Mouse (Mus musculus) WW6 (cell line): ENCODE data around the gene Pim1.
"Not testable (repeated sequence)": the region's sequence is repeated elsewhere in the genome, so short reads cannot be mapped to it uniquely, and the experiment has no call there.

ENCODE experiments used
- DNase-seq: peaks from one replicate; pipeline ENCODE4 v3.0.0-alpha.2; 2013; ENCODE audit warnings: low read depth, low spot score

Pim1 gene

DNA sequence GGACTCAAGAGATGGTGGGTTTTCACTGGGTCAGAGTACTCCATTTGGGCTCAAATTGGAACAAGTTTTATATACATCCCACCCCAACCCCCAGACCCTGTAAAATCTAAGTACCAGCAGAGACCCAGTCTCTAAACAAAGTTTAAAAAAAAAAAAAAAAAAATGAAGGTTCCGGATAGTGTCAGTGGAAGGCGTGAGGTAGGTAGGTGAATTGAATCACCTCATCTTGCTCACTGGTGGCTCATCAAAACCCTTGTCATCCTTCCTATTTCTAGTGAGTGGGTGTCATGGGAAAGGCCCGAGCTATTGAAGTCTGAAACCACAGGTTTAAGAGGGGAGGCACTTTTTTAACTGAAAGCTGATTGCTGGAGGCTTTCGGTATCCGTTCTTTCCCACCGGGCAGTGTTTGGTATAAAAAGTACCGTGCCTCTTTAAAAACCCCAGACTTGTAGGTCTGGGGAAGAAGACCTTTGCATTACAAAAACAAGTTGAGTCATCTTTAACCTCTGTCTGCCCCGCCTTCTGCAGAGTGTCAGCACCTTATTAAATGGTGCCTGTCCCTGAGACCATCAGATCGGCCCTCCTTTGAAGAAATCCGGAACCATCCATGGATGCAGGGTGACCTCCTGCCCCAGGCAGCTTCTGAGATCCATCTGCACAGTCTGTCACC is 3.6 kb downstream of the Pim1 start:
- DNase-seq, result no peak

- DNase-seq, result no peak
These were observed 4.2 kb downstream of the Pim1 start for GRCm38 (mm10) chr17:29494732-29495076.

GRCm38 (mm10) chr17:29496211-29497070 is 5.9 kb downstream of the Pim1 start:
- no peak for DNase-seq

DNA sequence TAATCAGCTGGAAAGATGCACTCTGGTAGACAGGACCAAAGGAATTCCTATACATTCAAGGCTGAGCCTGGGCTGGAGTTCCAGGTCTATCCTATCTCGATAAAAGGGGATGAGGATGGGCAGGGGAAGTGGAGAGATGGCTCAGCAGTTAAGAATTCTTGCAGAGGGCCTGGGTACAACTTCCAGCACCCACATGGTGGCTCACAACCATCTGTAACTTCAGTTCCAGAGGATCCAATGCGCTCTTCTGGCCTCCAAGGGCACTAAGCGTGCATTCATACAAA is 6.5 kb downstream of the Pim1 start:
- no peak for DNase-seq

- DNase-seq, result not testable (repeated sequence)
These were observed 6.9 kb downstream of the Pim1 start for GRCm38 (mm10) chr17:29497481-29497880.

DNA sequence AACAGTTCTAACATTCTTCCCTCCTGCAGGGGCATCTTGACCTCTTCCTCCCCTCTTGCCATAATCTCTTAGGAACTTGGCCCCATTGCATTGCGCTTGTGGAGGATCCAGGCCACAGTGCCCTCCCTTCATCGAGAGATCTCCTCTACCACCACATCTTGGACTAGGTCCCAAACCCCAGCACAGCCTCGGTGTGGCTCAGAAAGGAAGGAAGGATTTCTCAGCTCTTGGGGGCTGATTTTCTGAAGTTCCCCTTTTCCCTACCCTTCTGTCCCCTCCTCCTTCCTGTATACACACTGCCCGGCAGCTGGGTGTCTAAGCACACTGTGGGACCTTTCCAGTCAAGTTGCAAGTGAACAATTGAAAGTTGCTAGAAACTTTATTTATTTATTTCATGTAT is 7.5 kb downstream of the Pim1 start:
- DNase-seq, result no peak

GRCm38 (mm10) chr17:29498952-29499351 is 8.4 kb downstream of the Pim1 start:
- DNase-seq, result not testable (repeated sequence)

DNA sequence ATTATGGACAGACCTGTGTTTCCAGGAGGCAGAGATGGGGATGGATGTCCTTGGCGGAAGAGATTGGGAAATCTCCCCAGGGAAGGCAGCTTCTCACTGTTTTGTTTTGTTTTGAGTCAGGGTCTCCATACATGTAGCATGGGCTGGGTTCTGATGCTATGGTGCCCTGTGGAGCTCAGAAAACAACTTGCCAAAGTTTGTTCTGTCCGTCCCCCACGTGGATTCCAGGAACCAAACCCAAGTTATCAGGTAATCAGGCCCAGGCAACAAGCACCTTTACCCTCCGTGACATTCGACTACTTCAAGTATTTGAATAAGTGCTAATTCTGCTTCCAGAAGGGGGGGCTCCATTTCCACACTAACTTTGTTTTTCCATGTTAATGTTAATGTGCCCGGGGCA is 9.0 kb downstream of the Pim1 start:
- no peak for DNase-seq

- no peak for DNase-seq
These were observed 9.7 kb downstream of the Pim1 start for GRCm38 (mm10) chr17:29500243-29500740.

- no peak for DNase-seq
These were observed 10.4 kb downstream of the Pim1 start for GRCm38 (mm10) chr17:29500802-29501469.

DNA sequence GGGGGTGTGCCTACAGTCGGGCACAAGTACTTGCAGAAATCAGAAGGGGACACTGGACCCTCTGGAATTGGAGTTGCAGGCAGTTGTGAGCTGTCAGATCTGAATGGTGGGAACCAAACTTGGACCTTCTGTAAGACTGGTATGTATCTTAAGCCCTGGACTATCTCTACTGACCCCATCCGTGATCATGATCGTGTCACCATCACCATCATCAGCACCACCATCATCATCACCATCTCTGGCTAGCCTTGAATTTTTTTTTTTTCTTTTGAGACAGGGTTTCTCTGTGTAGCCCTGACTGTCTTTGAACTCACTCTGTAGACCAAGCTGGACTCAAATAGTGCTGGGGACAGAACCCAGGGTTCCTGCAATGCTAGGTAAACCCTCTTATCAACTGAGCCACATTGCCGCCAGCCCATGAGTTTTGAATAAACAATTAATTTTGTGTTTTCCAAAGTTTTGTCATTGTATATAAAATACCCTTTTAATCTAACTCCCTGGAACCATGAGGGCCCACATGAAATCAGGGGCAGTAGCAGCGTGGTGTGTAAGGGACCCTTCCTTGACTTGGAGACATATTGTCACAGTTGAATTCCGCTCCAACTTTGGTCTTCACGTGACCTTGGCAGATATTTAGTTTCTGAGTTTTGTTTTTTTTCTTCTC is 11.6 kb downstream of the Pim1 start:
- DNase-seq, result no peak

DNA sequence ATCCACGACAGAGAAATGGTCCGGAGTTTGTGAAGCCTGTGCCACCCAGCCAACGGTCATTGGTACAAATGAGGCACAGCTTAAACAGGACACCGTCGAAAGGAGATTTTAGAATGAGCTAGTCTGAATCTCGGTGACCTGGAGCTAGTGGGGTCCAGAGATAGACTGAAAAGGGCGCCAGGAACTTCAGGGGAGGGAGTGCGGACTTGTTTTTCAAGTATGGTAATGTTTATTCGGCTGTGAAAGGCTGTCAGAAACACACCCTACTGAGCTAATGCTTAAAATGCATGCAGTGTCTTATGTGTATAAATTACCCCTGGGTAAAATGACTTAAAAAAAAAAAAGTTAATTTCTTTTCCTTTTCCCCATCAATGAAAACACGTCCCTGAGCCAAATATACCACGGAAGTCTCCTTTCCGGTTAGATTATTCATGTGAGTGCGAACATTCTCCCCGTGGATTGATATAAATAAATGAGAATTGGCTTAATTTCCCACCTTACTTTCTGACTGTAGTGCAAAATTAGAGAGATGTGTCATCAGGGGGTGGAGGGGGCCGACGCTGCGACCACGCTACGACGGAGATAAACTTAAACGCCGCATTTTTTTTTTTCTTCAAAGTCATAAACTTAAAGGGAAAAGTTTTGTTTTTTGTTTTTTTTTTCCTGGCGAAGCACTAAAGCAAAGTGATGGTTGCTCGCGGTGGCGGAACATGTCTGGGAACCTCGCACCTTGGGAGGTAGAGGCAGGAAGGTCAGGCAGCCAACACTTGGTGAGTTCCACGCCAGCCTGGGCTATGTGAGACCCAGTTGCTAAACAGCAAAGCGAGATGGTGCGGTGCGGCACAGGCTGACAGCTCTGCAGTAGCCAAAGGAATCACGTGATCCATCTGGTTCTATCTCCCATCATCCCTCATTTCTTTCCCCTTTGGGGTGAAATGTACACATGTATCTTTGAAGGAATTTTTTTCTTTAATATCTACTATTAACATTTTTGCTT is 12.4 kb downstream of the Pim1 start:
- no peak for DNase-seq

DNA sequence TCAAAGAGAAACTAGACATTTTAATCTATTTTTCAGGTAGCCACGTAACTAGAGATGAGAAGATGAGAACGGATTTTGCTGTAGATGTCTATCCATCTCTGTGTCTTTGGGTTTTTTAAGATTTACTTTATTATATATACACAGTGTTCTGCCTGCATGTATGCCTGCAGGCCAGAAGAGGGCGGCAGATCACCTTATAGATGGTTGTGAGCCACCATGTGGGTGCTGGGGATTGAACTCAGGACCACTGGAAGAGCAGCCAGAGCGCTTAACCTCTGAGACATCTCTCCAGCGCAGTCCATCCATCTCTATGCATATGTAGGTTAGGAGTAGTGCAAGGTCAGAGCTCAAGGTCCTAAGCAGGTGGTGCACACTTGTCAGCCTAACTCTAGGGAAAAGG is 13.1 kb downstream of the Pim1 start:
- DNase-seq, result no peak

GRCm38 (mm10) chr17:29508927-29509608 is 18.5 kb downstream of the Pim1 start:
- DNase-seq, result no peak

DNA sequence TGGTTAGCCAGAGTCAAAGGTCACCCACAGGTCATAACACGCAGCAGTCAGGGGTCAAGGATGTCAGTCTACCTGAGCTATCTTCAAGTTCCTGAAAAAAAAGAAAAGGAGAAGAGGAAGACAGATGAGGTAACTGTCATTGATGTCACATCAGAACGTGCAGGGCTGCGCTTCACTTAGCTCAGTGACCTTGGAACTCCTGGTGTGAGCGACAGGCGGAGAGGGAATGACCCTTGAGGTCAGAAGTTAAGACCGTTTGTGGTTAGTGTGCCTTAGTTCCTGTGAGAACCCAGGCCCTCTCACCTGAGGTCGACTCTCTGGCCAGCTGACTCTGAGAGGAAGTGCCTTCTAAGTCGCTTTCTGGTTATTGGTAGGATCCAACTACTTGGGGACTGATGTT is 20.1 kb downstream of the Pim1 start:
- DNase-seq, result no peak

GRCm38 (mm10) chr17:29513044-29513730 is 22.6 kb downstream of the Pim1 start:
- no peak for DNase-seq

GRCm38 (mm10) chr17:29514435-29514834 is 23.9 kb downstream of the Pim1 start:
- DNase-seq, result no peak

- DNase-seq, result not testable (repeated sequence)
These were observed 28.1 kb downstream of the Pim1 start for GRCm38 (mm10) chr17:29518665-29519064.

- peak; percentile 58 for DNase-seq
These were observed 29.2 kb downstream of the Pim1 start for GRCm38 (mm10) chr17:29519731-29520130.

- DNase-seq, result no peak
These were observed 35.1 kb downstream of the Pim1 start for GRCm38 (mm10) chr17:29525613-29526012.
